ENCODE assay signal across 8 mouse cellular contexts in the genomic region with DNA sequence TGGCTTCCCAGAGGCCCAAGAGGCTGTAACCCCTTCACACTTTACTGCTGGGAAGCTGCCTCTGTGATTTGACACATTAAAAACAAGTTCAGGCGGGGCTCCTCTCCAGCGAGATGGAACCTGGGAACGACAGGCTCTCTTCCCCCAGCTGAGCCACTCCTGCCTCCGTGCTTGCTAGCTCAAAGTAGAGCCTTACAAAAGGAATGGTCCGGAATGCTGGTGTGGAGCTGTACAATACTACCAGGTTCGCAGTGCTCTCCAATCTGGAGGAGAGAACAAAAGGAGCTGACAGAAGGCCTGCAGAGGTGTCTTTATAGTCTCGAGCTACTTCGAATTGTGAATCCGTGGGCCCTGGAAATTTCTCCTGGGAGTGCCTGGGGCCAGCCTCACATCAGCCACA.
A peak's percentile ranks its signal among the peaks of the same experiment; 100 is the strongest.
DNase-seq lines count a peak whose midpoint lies in the region; ATAC-seq and TF ChIP-seq lines count a peak whose summit lies in the region.

No protein-coding gene starts in this region.

- TF ChIP-seq EP300 in ES-Bruce4 (IDR thresholded peaks at IDR 0.05; ENCODE audit: insufficient read depth, low read depth, low read length): no peak

- H3K27me3 ChIP-seq in heart, embryonic 14.5 days (ENCODE audit: control insufficient read depth, insufficient read depth, low read length): no peaks in the 10 kb centered on the region
- H3K27me3 ChIP-seq in ES-Bruce4 (ENCODE audit: control insufficient read depth, insufficient read depth, low read length, poor library complexity, severe bottlenecking): no peaks in the 10 kb centered on the region
- H3K27me3 ChIP-seq in forebrain, embryonic 12.5 days: peaks cover 11% of the 10 kb centered on the region; the same call in 1 of the 2 replicates
- H3K27me3 ChIP-seq in limb, embryonic 15.5 days: no peaks in the 10 kb centered on the region

- peak overlapping the region; percentile 49 for H3K4me2 ChIP-seq in heart, embryonic 14.5 days (ENCODE audit: low read length)
- H3K4me2 ChIP-seq in forebrain, embryonic 12.5 days: peak overlapping the region; percentile 56
- H3K4me2 ChIP-seq in limb, embryonic 15.5 days: peak overlapping the region; percentile 64

- no peak for TF ChIP-seq POLR2A in ES-Bruce4 (IDR thresholded peaks at IDR 0.05; ENCODE audit: insufficient read depth, low read length)

- peak overlapping the region; percentile 14; the same call in 1 of the 2 replicates for H3K9ac ChIP-seq in heart, embryonic 14.5 days (ENCODE audit: low read length)
- no peak overlapping the region for H3K9ac ChIP-seq in ES-Bruce4 (ENCODE audit: low read depth, poor library complexity, severe bottlenecking)
- H3K9ac ChIP-seq in forebrain, embryonic 12.5 days: 0 out of 2 replicates have a peak overlapping the region, but pooled peaks have one; percentile 33
- 0 out of 2 replicates have a peak overlapping the region, but pooled peaks have one; percentile 12 for H3K9ac ChIP-seq in limb, embryonic 15.5 days

- ATAC-seq in heart, embryonic 14.5 days (ENCODE audit: insufficient number of reproducible peaks, insufficient read depth, low FRiP score, low read depth): peak; percentile 9; the same call in 1 of the 2 replicates
- ATAC-seq in forebrain, embryonic 12.5 days (ENCODE audit: low FRiP score): no peak; the same call in 1 of the 2 replicates
- ATAC-seq in limb, embryonic 15.5 days (ENCODE audit: insufficient number of reproducible peaks, low FRiP score, low TSS enrichment, low read depth): no peak

- TF ChIP-seq CTCF in ES-Bruce4 (IDR thresholded peaks at IDR 0.05; ENCODE audit: low read depth, low read length): no peak

- H3K9me3 ChIP-seq in heart, embryonic 14.5 days (ENCODE audit: control insufficient read depth, low read length): no peaks in the 10 kb centered on the region
- no peaks in the 10 kb centered on the region for H3K9me3 ChIP-seq in ES-Bruce4 (replicated peaks; ENCODE audit: control insufficient read depth, insufficient read depth, low read length, poor library complexity, severe bottlenecking)
- H3K9me3 ChIP-seq in forebrain, embryonic 12.5 days: no peaks in the 10 kb centered on the region
- no peaks in the 10 kb centered on the region for H3K9me3 ChIP-seq in limb, embryonic 15.5 days

- H3K27ac ChIP-seq in heart, embryonic 14.5 days (replicated peaks in 1 of 2; ENCODE audit: control insufficient read depth in 1 of 2, insufficient read depth in 1 of 2, low read depth in 2 of 2, low read length in 2 of 2): 0 out of 4 replicates have a peak overlapping the region, but pooled peaks have one; percentile 21 to 25
- H3K27ac ChIP-seq in ES-Bruce4 (ENCODE audit: insufficient read depth, low read length): no peak overlapping the region
- H3K27ac ChIP-seq in forebrain, embryonic 12.5 days: no peak overlapping the region
- no peak overlapping the region for H3K27ac ChIP-seq in limb, embryonic 15.5 days

- H3K4me1 ChIP-seq in heart, embryonic 14.5 days (ENCODE audit: control insufficient read depth in 2 of 2, insufficient read depth in 2 of 2, low read length in 2 of 2): peaks cover 4 to 6% of the 10 kb centered on the region in 2 experiments; a peak in 2 of 4 replicates
- H3K4me1 ChIP-seq in ES-Bruce4 (ENCODE audit: control insufficient read depth, insufficient read depth, low read length): no peaks in the 10 kb centered on the region
- peaks cover 9% of the 10 kb centered on the region for H3K4me1 ChIP-seq in forebrain, embryonic 12.5 days
- H3K4me1 ChIP-seq in limb, embryonic 15.5 days: peaks cover 10% of the 10 kb centered on the region

- DNase-seq in heart, adult 18-20 months: no peak
- no peak for DNase-seq in thymus, postnatal 4 days
- no peak for DNase-seq in testis, postnatal 10 days (ENCODE audit: low spot score)
- DNase-seq in thymus, adult 18-20 months: no peak

- 0 out of 4 replicates have a peak overlapping the region, but pooled peaks have one; percentile 1 to 13 for H3K4me3 ChIP-seq in heart, embryonic 14.5 days (ENCODE audit: control insufficient read depth in 1 of 2, insufficient read depth in 1 of 2, low read depth in 1 of 2, low read length in 2 of 2)
- peak overlapping the region; percentile 71; the same call in 1 of the 2 replicates for H3K4me3 ChIP-seq in ES-Bruce4 (ENCODE audit: low read depth, low read length)
- peak overlapping the region; percentile 29 for H3K4me3 ChIP-seq in forebrain, embryonic 12.5 days (replicated peaks)
- peak overlapping the region; percentile 38 for H3K4me3 ChIP-seq in limb, embryonic 15.5 days

- WGBS in heart, embryonic 14.5 days: 11% methylated on average over 9 of the region's 9 CpGs
- WGBS in forebrain, embryonic 12.5 days: 8% methylated on average over 9 of the region's 9 CpGs
- WGBS in limb, embryonic 15.5 days: 9% methylated on average over 9 of the region's 9 CpGs

- H3K36me3 ChIP-seq in heart, embryonic 14.5 days (ENCODE audit: control insufficient read depth, insufficient read depth, low read length): no peaks in the 10 kb centered on the region
- no peaks in the 10 kb centered on the region for H3K36me3 ChIP-seq in ES-Bruce4 (ENCODE audit: control insufficient read depth, insufficient read depth, low read length, poor library complexity, severe bottlenecking)
- H3K36me3 ChIP-seq in forebrain, embryonic 12.5 days (replicated peaks): no peaks in the 10 kb centered on the region
- no peaks in the 10 kb centered on the region for H3K36me3 ChIP-seq in limb, embryonic 15.5 days

Comparison
In these comparisons a context has a peak if more than half of its experiments do, and no peak if none do; other contexts are left out.
1. H3K27ac ChIP-seq: peak in heart, embryonic 14.5 days (2 of 2); none in ES-Bruce4 (single experiment), forebrain, embryonic 12.5 days (single experiment) and limb, embryonic 15.5 days (single experiment).
2. H3K4me3 ChIP-seq: peak in every context shown above with its lines; median percentile 71 in ES-Bruce4; 38 in limb, embryonic 15.5 days; 29 in forebrain, embryonic 12.5 days; 7 in heart, embryonic 14.5 days.
3. Peak in every context shown above with its lines, with median percentiles within 50 percentile points of each other: H3K4me2 ChIP-seq.